Mouse (Mus musculus) neural tube, embryonic 14.5 days (tissue): ENCODE measurements at regions not wholly inside any gene's neighbourhood (a gene's known extent, or its start where the extent isn't known, plus 50 kb on each side); places are given as distances from the start of the nearest gene placed in this dataset.

Experiments
- ATAC-seq: fragments of 200-750 bp; cut with Nextera tagmentation; 2 replicates; pipeline ENCODE4 v1.8.0; 2017; ENCODE audit warnings: low read depth, mild to moderate bottlenecking, moderate TSS enrichment, moderate library complexity
- H3K27ac ChIP-seq: fragments of 300-500 bp; sonication (generic); 2 replicates; pipeline ENCODE4 v1.5.1; 2014; ENCODE audit warnings: low read depth, mild to moderate bottlenecking, control low read depth, low read length, moderate library complexity, mixed read lengths
- H3K27me3 ChIP-seq: fragments of 300-500 bp; sonication (generic); 2 replicates; pipeline ENCODE4 v1.6.1; 2014; ENCODE audit warnings: low read length; ENCODE audit not compliant: control insufficient read depth, insufficient read depth
- H3K36me3 ChIP-seq: fragments of 300-500 bp; sonication (generic); 2 replicates; pipeline ENCODE4 v1.6.1; 2014; ENCODE audit warnings: low read length, mixed read lengths; ENCODE audit not compliant: control insufficient read depth, insufficient read depth
- H3K4me1 ChIP-seq: fragments of 300-500 bp; sonication (generic); 2 replicates; pipeline ENCODE4 v1.6.1; 2014; ENCODE audit warnings: low read length; ENCODE audit not compliant: control insufficient read depth, insufficient read depth
- H3K4me2 ChIP-seq: fragments of 300-500 bp; sonication (generic); 2 replicates; pipeline ENCODE4 v1.6.1; 2014; ENCODE audit warnings: mild to moderate bottlenecking, low read depth, low read length, control low read depth
- H3K4me3 ChIP-seq: fragments of 300-500 bp; sonication (generic); 2 replicates; pipeline ENCODE4 v1.5.1; 2014; ENCODE audit warnings: low read depth, low read length, control low read depth, mixed read lengths
- H3K9ac ChIP-seq: fragments of 300-500 bp; sonication (generic); replicated peaks from 2 replicates; pipeline ENCODE4 v1.6.1; 2014; ENCODE audit warnings: low read depth, mild to moderate bottlenecking, control low read depth, low read length, mixed read lengths
- H3K9me3 ChIP-seq: fragments of 300-500 bp; sonication (generic); 2 replicates; pipeline ENCODE4 v1.6.1; 2016; ENCODE audit warnings: low read length; ENCODE audit not compliant: control insufficient read depth
- WGBS: fragments of 180-500 bp; shearing (Covaris S2); extraction: QIAGEN DNeasy Blood & Tissue Kit; methylation state at CpG from one replicate; pipeline ENCODE4 v1.1.7; 2014; 5-methylcytosine and 5-hydroxymethylcytosine counted together

DNA sequence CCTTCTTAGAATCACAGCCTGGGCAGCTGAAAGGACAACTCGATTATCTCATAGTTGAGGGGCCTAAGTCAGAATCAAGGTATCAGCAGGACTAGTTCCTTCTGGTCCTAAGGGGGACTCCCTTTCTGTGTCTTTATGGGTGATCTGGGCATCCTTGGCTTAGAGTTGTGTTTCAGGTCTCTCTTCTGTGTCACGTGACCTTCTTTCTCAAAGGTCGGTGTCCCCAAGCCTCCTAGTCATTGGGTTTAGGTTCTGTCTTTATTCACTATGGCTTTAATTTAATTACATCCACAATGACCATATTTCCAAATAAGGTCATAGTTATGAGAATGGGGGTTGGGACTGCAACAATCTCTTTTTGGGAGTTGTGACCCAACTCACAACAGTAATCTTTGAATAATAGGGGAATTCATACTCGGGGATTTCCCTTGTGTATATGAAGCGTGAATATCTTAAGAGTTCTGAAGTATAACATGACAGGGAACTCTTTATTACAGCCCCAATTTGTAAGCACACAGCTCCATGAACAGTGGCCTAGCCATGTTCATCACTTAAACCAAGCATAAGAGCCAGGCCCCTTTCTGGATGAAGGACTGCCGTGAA is 263.8 kb downstream of the Gm49356 start:
- no peaks in the 10 kb centered on the region for H3K27me3 ChIP-seq
- no peaks in the 10 kb centered on the region for H3K9me3 ChIP-seq
- 94% methylated on average over 6 of the region's 6 CpGs for whole genome bisulfite sequencing
- H3K27ac ChIP-seq: no peak overlapping the region
- H3K9ac ChIP-seq: no peak overlapping the region
- H3K36me3 ChIP-seq: no peaks in the 10 kb centered on the region
- no peak overlapping the region for H3K4me2 ChIP-seq
- ATAC-seq: no peak
- H3K4me3 ChIP-seq: no peak overlapping the region
- H3K4me1 ChIP-seq: 0 out of 2 replicates have a peak, but pooled peaks cover 5% of the 10 kb centered on the region

DNA sequence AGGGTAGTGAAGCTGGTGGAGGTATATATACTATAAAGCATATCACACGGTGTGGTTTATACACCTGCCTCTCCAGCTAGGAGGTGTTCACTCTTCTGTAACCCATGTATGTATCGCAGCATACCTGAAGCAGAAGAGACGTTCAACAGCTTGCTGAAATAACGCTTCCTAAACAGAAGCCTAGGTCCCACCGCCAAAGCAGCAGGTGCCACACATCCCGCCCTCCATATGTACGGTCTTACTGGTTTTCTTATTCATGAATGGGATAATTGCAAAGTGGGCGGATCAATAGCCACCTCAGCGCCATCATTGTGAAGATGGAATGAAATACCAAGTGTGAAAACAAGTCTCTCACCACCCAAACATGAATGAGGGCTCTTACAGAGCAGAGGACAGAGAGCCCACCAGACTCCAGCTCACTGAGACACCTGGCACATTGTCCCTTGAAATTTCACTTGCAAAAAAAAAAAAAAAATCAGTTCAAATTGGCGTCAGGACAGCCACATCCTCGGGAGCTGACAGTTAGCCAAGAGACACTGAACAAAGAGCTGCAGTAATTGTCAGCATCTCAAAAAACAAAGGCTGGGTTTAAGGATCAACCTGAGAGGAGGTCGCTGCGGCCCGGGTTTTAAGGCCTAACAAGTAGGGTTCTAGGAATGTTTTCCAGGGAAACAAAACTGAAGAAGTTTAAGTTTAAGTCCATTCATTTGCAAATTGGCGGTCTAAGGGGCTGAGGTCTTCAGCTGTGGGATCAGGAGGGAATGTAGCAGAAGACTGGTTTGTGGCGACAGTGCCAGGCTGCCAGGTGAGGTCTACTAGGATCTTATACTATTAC is 264.5 kb downstream of the Gm49356 start:
- Histone ChIP-seq H3K27ac (no peak overlapping the region; the same call in 1 of the 2 replicates), H3K27me3 (no peaks in the 10 kb centered on the region), H3K9me3 (no peaks in the 10 kb centered on the region), H3K9ac (no peak overlapping the region), H3K4me2 (no peak overlapping the region), H3K4me1 (0 out of 2 replicates have a peak, but pooled peaks cover 5% of the 10 kb centered on the region), H3K4me3 (no peak overlapping the region), H3K36me3 (no peaks in the 10 kb centered on the region)
- ATAC-seq: no peak
- 56% methylated on average over 16 of the region's 16 CpGs for WGBS

DNA sequence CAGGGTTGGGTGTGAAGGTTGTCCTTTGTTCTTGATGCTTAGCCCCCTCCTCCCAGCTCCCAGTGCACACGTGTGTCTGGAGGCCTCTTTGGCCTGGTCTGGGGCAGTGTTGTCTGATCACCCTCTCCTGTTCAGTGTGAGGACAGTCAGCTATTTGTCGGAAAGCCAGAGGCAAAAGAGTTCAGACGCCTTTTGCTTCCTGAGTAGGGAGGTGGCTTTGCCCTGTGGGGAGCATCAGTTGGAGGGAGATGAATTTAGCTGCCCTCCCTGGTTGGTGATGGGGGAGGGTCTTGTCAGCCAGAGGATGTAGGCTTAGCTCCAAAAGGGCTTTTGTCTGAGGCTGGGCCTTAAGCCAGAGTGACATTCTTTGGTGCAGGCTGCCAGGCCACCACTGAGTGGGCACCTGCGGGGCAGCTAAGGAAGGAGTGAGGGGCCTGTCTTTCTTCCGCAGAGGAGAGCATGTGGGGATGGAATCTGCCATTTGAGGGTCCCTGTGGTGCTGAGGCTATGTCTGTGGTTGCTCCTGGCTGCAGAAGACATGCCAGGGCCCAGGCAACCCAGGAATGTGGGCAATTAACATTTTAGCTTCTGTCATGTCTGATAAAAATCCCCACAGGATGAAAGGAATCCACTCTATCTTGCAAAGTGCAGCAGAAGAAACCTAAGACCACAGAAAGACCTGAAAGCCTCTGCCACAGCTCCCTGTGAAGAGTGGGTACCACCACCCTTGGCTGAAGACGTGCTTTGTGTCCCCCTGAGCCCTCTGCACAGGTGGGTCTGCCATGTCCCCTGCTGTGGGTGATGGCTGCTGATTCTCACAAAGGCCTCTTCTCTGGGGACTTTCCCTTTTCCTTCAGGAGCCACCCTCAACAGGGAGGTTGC is 265.6 kb downstream of the Gm49356 start:
- H3K9me3 ChIP-seq: no peaks in the 10 kb centered on the region
- no peaks in the 10 kb centered on the region for H3K27me3 ChIP-seq
- H3K9ac ChIP-seq: no peak overlapping the region
- no peak overlapping the region for H3K4me2 ChIP-seq
- H3K4me3 ChIP-seq: no peak overlapping the region
- WGBS: 25% methylated on average over 6 of the region's 6 CpGs
- ATAC-seq: peak; percentile 92
- H3K4me1 ChIP-seq: 0 out of 2 replicates have a peak, but pooled peaks cover 5% of the 10 kb centered on the region
- no peaks in the 10 kb centered on the region for H3K36me3 ChIP-seq
- no peak overlapping the region; the same call in 1 of the 2 replicates for H3K27ac ChIP-seq

DNA sequence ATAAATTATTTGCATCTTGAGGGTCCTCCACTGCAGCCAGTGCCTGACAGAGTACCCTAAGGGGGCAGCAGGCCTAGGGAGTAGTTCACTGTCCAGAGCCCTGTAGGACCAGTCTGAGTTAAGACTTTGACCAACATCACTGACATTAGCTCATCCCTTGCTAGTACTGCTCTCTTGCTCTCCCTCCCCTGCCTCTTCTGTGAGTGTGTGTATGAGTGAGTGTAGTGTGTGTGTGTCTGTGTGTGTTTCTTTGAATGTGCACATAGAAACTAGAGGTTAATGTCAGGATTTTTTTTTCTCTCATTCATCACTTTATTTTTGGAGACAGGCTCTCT is 266.2 kb downstream of the Gm49356 start:
- Histone ChIP-seq H3K9ac (no peak overlapping the region), H3K4me1 (0 out of 2 replicates have a peak, but pooled peaks cover 5% of the 10 kb centered on the region), H3K36me3 (no peaks in the 10 kb centered on the region), H3K27ac (no peak overlapping the region), H3K4me3 (no peak overlapping the region), H3K9me3 (no peaks in the 10 kb centered on the region), H3K27me3 (no peaks in the 10 kb centered on the region), H3K4me2 (no peak overlapping the region)
- ATAC-seq: no peak; the same call in 1 of the 2 replicates

DNA sequence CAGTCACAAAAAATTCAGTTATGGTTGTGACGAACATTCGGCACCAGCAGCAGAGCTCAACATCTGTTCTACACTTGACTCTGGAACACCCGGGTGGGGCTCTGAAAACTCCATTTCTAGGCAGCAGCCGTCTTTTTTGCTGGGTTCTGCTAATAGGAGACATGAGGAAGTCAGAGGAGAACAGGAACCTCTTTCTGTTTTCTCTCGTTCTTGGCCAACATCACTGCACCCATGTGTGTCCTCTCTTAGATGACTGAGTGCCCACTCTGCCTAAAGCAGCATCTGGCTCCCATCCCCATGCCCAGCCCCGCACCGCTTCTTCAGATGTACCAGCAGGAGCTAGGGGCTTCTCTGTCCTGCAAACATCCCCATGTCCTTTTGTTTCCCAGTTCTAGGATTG is 267.2 kb downstream of the Gm49356 start:
- H3K27ac ChIP-seq: no peak overlapping the region
- no peak overlapping the region for H3K4me3 ChIP-seq
- H3K36me3 ChIP-seq: no peaks in the 10 kb centered on the region
- 0 out of 2 replicates have a peak, but pooled peaks cover 5% of the 10 kb centered on the region for H3K4me1 ChIP-seq
- 88% methylated on average over 7 of the region's 7 CpGs for WGBS
- no peaks in the 10 kb centered on the region for H3K27me3 ChIP-seq
- ATAC-seq: no peak
- H3K9me3 ChIP-seq: no peaks in the 10 kb centered on the region
- no peak overlapping the region for H3K9ac ChIP-seq
- H3K4me2 ChIP-seq: no peak overlapping the region

DNA sequence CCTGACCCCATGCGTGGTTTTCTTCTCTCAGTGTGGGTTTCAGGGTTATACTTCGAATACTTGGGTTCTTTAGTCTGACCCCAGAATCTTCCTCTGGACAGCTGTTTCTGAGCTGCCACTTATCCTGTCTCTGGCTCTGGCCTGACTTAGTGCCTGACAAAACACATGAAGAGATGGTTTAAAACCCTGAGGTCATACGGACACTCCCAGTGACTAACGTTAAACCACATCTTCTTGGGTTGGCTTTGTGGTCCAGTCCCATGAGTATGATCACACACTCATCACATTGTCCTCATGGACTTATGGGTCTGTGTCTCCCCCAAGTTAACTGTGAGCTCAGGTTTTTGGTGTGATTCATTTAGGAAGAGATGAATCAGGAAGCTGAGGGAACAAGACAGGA is 269.7 kb downstream of the Gm49356 start:
- H3K4me1 ChIP-seq: 0 out of 2 replicates have a peak, but pooled peaks cover 5% of the 10 kb centered on the region
- H3K27me3 ChIP-seq: no peaks in the 10 kb centered on the region
- no peak overlapping the region for H3K4me3 ChIP-seq
- H3K36me3 ChIP-seq: no peaks in the 10 kb centered on the region
- H3K4me2 ChIP-seq: no peak overlapping the region
- WGBS: 89% methylated on average over 4 of the region's 4 CpGs
- H3K9me3 ChIP-seq: no peaks in the 10 kb centered on the region
- no peak overlapping the region for H3K9ac ChIP-seq
- no peak for ATAC-seq
- H3K27ac ChIP-seq: no peak overlapping the region

DNA sequence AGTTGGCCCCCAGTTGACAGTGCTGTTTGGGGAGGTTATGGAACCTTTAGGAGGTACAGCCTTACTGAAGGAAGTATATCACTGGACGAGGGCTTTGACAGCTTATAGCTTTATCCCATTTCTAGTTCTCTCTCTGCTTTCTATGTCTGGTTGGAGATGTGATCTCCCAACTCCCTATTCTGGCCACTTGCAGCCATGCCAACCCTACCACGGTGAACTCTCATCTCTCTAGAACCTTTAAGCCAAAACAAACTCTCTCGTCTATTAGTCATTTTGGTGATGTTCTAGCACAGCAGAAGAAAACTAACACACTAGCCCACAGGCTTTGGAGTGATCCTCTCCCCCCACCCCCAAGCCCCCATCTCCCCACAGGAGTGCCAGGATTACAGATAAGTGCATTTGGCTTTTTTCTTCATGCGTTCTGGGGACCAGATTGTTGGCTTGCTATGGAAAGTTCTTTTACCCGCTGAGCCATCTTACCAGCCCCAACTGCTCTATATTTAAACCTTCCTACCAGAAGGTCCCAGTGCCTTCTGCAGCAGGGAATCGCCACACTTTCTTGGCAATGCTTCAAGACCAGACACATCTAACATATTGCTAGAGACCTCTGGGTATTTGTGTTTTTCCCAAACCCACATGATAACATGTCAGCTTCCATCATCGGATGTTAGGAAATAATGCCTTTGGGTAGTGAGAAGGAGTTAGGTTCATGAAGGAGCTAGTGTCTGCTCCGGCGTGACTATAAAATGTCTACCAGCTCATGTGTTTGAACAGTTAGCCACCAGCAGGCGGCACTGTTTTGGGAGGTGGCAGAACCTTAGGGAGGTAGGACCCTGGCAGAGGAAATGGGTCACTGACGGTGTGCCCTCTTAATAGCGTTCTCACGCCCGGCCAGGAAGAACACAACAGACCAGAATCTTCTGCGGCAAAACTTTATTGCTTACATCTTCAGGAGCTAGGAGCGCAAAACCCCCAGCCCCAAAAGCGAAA is 272.1 kb downstream of the Gm49356 start:
- Histone ChIP-seq H3K9ac (no peak overlapping the region), H3K9me3 (no peaks in the 10 kb centered on the region), H3K4me3 (no peak overlapping the region), H3K4me1 (no peaks in the 10 kb centered on the region), H3K27me3 (no peaks in the 10 kb centered on the region), H3K27ac (no peak overlapping the region), H3K4me2 (no peak overlapping the region), H3K36me3 (no peaks in the 10 kb centered on the region)
- 97% methylated on average over 15 of the region's 17 CpGs for WGBS
- ATAC-seq: no peak

DNA sequence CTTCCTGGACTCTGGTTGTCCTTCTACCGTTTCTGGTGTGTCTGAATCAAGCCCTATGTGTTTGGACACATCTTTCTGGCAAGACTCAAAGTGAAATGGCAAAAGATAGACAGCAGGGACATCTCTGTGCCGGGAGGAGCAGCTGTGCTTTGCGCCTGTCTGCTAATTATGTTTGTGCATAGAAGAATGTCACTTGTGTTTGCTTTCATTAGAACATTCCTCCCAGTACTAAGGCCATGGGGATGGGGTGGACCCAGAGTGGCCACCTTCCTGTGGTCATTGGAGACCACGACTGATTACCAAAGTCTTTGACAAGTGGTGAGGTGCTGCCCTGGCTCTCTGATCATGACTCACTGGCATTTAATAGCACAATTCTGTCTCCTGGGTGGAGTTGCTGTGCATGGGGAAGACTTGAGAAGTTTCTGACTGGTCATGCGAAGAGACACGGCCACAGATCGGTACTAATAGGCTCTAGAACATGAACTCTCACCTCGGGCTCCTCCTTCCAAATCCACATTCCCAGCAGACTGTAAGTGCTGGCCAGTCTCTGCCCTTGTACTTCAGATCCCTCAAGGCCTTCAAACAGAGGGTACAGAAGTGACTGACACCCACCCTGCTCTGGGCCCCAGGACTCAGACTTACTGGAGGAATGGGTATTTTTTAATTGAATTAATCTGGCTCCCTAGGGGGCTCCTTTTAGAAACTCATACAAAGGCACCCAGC is 279.0 kb downstream of the Gm49356 start:
- no peak overlapping the region for H3K4me2 ChIP-seq
- H3K36me3 ChIP-seq: no peaks in the 10 kb centered on the region
- H3K4me3 ChIP-seq: no peak overlapping the region
- no peak overlapping the region for H3K9ac ChIP-seq
- WGBS: 90% methylated on average over 8 of the region's 8 CpGs
- no peak for ATAC-seq
- no peaks in the 10 kb centered on the region for H3K4me1 ChIP-seq
- H3K27me3 ChIP-seq: no peaks in the 10 kb centered on the region
- H3K27ac ChIP-seq: no peak overlapping the region
- H3K9me3 ChIP-seq: no peaks in the 10 kb centered on the region
